Mouse (Mus musculus) cerebellum, postnatal 4 days (tissue): ENCODE results near the gene Msl3l2.
A peak's percentile ranks its signal among the peaks of the same experiment; 100 is the strongest.

Experiments used
- DNase-seq, 2 experiments: peaks; one replicate each; pipeline ENCODE4 v3.0.0; 2022; ENCODE audit warnings: low spot score in 2 of 2, mixed read lengths in 1 of 2

Gene Msl3l2

GRCm38 (mm10) chr10:56106333-56106995 lies at the start of gene Msl3l2:
Gene Msl3l2, plus strand, starts transcription at chr10:56106917.
- peak; percentile 63 to 83 for DNase-seq

- no peak for DNase-seq
Observed at GRCm38 (mm10) chr10:56058979-56059422, 47.7 kb upstream of the Msl3l2 start.

GRCm38 (mm10) chr10:56061238-56061830 lies 45.4 kb upstream of the Msl3l2 start:
- no peak for DNase-seq

GRCm38 (mm10) chr10:56062746-56063145 lies 44.0 kb upstream of the Msl3l2 start:
- DNase-seq, result no peak

GRCm38 (mm10) chr10:56089714-56090113 lies 17.0 kb upstream of the Msl3l2 start:
- no peak for DNase-seq

- no peak for DNase-seq
Observed at GRCm38 (mm10) chr10:56094586-56094985, 12.1 kb upstream of the Msl3l2 start.

GRCm38 (mm10) chr10:56096757-56097156 lies 10.0 kb upstream of the Msl3l2 start:
- DNase-seq, result no peak

- no peak for DNase-seq
Observed at GRCm38 (mm10) chr10:56099126-56099525, 7.6 kb upstream of the Msl3l2 start.

GRCm38 (mm10) chr10:56099641-56100310 lies 6.9 kb upstream of the Msl3l2 start:
- no peak for DNase-seq

GRCm38 (mm10) chr10:56106996-56107334 lies 248 bp downstream of the Msl3l2 start:
- DNase-seq, result no peak

GRCm38 (mm10) chr10:56114951-56115635 lies 8.4 kb downstream of the Msl3l2 start:
- DNase-seq, result peak; percentile 41 to 75

GRCm38 (mm10) chr10:56115636-56116180 lies 9.0 kb downstream of the Msl3l2 start:
- peak; percentile 38 to 49 for DNase-seq

GRCm38 (mm10) chr10:56126972-56127371 lies 20.3 kb downstream of the Msl3l2 start:
- no peak for DNase-seq

GRCm38 (mm10) chr10:56129642-56130041 lies 22.9 kb downstream of the Msl3l2 start:
- no peak for DNase-seq

GRCm38 (mm10) chr10:56137191-56137590 lies 30.5 kb downstream of the Msl3l2 start:
- DNase-seq, result no peak

- DNase-seq, result no peak
Observed at GRCm38 (mm10) chr10:56148920-56149319, 42.2 kb downstream of the Msl3l2 start.

- no peak for DNase-seq
Observed at GRCm38 (mm10) chr10:56156956-56157355, 50.2 kb downstream of the Msl3l2 start.

GRCm38 (mm10) chr10:56158207-56158606 lies 51.5 kb downstream of the Msl3l2 start:
- DNase-seq, result no peak

- DNase-seq, result no peak
Observed at GRCm38 (mm10) chr10:56158748-56159147, 52.0 kb downstream of the Msl3l2 start.

GRCm38 (mm10) chr10:56164411-56164810 lies 57.7 kb downstream of the Msl3l2 start:
- DNase-seq, result no peak

- DNase-seq, result no peak
Observed at GRCm38 (mm10) chr10:56165758-56166157, 59.0 kb downstream of the Msl3l2 start.
